Mouse (Mus musculus): ENCODE results near the gene Gldn.
A peak's percentile ranks its signal among the peaks of the same experiment; 100 is the strongest.

The Gldn gene

DNA sequence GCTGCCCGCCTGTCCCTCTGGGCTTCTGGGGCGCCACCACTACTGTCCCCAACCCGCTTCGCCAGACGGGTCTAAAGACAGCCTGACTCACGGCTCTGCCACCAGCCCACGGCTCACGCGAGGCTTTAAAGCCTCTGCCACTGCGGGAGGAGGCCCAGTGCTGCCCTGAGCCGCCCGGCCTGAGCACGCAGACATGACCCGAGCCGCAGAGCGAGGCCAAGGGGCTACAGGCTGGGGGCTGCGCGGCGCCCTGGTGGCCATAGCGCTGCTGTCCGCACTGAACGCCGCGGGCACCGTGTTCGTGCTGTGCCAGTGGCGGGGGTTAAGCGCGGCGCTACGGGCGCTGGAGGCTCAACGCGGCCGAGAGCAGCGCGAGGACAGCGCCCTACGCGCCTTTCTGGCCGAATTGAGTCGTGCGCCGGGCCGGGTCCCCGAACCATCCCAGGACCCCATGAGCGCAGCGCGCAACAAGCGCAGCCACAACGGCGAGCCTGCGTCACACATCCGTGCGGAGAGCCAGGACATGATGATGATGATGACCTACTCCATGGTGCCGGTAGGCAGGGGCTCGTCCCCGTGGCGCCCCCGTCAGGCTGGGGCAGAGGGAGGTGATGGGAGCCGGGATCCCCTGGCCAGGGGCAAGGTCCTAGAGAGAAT, at the start of gene Gldn:
Gene Gldn, plus strand, starts transcription at position 156 of the 657 bp plus-strand sequence.
- peak; percentile 12 for DNase-seq

DNA sequence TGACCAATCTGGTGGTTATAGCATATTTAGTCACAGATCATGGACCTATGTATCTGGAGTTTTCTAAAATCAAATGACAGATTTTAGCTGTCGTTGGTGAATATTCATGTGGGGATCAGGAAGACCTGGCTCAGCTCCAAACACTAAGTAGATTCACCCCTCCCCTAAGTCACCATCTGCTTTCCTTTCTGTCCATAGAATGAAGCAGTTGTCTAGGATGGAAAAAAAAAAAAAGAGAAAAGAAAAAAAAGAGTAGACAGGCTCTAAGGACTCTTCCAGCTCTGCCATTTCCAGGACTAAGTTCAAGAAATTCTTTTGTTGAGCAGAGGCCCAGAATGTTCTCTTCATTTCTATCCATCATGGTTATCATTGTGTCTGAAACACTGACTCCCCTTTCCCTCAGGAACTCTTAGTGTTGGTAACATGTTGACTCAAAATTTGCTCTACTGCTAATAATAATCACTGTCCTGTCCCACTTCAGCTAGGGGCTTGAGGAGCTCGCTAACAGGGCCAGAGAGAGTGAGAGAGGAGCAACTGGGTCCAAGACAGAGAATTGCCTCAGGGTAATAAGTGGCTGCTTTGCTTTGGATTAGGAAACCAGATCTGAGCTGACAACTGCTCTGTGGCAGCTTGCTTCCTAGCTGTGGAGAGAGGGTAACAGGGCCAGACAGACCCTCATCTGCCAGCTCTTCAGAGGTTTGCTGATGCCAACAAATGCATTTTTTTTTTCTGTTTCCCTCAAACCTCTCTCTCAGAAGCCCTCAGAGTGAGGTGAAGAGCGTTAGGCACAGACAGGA, 41.2 kb upstream of the Gldn start:
- DNase-seq = no peak

DNA sequence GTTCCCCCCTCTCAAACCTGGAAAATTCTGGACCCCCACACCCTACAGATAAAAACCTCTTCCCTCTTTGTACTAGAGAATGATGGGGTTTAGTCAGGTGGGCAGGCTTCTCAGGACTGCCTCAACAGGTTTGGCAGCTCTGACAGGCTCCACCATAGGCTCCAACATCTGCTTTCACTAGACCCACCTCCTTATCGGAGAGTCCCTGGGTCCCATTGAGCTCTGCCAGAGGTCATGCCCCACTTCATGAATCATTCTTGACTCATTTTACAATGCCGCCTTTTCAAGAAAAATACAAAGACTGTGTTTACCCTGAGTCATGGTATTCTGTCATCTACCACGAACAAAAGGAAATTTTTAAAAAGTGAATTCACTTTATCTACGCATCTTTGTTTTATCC, 21.5 kb upstream of the Gldn start:
- DNase-seq = no peak

DNA sequence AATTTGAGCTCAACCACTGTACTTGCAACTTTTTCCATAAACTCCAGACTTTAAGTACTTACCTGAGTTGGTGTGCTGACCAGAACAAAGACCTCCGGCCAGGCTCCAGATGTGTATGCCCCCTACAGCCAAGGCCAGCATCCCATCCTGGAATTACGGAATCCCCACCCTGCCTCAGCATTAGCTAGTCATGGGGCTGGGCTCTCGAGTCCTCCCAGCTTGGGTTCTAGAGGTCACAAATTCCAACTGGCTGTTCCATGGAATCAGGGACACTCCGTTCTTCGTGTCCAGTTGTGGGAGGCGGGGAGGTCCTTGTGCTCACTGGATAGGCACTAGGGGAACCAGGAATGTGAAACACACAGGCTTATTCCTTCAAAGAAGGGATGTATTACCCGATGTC, 18.3 kb upstream of the Gldn start, which contains the start of gene Cyp19a1:
Gene Cyp19a1, minus strand, starts transcription at position 101 of the 400 bp plus-strand sequence.
- no peak for DNase-seq

DNA sequence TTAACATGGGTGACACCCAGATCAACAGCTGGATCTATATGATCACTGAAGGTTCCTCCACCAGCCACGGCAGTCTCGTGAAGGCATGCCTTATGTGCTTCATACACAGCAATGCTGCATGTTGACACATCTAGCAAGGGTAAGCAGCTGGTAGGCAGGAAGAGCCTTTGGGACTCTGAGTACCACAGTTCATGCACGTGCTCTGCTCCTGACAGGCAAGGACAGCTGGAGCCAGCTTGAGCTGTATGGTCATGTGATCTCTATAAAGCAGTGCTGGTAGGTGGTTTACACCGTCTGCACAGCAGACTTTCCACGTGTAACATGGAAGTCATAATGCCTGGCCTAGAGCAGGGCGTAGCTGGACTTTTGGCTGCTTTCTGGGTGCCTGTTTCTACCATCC, 16.3 kb upstream of the Gldn start:
- DNase-seq = no peak

DNA sequence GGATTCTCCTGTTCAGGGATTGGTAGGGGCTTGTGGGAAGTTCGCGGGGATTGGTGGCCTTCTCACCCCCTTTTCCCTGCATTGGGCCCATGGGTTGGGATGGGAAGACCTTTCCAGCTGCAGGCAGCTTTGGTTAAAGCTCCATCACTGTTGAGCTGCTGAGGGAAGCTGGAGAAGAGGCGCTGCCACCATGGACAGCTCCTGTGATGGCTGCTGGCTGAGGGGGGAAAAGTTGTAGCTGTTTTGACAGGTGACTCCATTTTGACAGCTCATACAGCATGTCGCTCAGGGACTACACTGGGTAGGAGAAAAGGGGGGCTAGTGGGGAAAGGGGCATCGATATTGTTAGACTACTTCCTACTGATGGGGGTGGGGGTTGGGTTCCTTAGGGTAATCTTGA, 15.4 kb upstream of the Gldn start:
- DNase-seq = peak; percentile 45

DNA sequence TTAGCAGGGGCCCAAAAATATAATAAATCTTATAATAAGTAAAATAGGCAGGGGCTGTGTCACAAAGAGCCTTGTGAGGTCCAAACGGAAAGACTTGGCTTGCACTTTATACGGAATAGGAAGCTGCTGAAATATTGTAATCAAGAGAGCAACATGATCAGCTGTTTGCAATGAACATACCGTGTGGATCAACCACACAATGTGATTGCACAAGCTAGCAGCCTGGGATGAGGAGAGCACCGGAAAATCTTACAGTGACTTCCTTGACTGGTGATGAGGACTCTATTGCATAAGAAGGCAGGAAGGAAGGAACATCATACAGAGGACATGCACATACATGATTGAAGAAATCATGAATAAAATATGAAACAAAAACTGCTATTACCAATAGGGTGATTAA, 11.0 kb upstream of the Gldn start:
- no peak for DNase-seq

DNA sequence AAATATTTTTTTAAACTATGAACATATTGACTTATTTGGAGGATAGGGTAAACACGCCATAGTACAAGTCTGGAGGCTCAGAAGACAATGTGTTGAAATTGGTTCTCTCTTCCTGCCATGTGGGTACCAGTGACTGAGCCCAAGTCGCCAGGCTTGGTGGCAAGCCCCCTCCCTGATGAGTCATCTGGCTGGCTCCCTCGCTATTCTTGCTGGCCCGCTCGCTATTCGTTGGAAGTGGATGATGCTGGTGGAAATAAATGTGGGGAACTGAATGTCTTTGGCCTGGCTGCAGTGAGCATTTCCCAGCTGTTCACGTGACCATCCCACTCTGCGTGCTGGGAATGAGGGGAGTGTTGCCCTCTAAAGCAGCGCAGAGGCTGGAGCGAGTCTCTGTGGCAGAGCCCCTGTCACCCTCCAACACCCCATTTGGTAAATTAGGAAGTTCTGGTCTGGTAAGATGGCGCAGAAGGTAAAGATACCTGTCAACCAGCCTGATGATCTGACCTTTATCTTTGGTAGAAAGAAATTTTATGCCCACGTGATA, 7.2 kb upstream of the Gldn start:
- no peak for DNase-seq

DNA sequence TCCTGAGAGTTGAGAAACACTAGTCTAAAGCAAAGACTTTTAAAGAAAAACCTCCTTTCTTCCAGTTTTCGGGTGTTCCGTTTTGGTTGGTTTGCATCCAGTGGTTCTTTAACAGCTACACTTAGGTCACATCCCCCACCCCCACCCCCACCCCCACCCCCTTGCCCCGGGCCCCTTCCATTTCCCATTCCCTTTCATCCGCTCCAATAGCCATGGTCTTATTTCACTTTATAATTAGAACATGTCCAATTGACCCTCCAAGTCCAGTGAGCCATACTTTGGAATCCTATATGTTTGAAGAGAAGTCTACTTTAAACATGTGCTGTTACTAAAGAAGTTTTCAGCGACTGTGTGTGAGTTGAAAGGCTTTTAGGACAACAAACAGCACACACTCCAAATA, 1.5 kb downstream of the Gldn start:
- DNase-seq = no peak

DNA sequence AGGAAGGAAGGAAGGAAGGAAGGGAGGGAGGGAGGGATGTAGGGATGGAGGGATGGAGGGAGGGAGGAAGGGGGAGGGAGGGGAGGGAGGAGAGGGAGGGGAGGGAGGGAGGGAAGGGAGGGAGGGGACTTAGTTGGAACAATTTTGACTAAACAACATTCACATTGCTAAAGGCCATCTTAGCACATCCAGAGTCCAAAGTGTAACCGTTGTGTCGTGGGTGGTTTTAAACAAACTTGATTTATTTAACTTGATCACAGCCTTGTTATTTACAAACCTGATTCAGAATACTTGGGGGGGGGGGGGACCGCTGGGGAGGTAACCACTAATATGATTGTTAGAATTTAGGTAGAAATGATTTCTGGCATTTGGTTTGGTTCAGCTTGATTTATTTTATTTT, 13.1 kb downstream of the Gldn start:
- DNase-seq = no peak

DNA sequence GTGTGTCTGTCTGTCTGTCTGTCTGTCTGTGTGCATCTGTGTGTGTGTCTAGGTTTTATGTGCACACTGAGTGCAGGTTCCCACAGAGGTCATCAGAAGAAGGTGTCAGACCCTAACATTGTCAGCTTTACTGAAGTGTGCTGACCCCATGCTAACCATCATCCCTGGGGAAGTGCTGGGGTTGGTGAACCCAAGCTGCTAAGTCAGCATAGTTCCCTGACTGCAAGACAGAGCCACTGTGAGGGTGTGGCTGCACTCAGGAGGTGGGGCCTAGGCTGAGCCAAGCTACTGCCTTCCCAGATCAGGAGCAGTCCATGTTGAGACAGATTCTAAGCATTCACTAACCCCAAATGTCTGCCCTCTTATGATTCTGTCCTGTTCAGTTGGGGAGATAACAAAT, 13.5 kb downstream of the Gldn start:
- peak; percentile 14 for DNase-seq

DNA sequence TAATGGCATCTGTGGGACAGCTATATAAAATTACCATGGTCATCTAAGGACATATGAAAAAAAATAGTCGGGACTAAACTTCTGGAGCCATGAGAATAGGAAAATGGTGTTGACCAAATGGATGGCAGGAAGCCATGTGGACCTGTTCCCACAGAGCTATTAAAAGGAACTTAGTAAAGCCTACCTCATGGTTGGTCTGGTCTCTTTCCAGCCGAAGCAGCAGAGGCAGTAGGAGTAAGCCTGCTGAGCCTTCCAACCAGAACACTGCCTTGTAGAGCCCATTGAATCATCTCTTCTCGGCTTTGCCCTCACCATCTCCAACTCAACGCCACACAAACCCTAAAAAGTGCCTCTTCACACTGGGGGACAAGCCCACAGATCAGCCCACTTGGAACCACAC, 15.0 kb downstream of the Gldn start:
- DNase-seq = no peak

DNA sequence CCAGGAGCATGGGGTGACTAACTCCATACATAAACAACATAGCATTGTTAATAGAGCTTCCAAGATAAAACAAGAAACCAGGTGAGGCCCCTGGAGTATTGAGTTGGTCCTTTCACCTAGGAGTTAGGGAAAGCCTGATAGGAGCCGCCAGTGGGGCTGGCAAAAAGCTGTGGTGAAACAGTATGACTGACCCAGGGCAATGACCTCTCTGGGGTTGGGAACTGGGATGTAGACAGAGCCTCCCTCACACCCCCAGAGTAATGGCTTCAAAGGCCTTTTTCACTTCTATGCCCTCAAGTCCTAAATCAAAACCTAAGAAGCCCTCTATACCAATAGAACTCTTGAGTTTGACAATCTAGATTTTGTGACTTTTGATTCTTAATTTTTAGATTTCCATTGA, 21.9 kb downstream of the Gldn start:
- no peak for DNase-seq

DNA sequence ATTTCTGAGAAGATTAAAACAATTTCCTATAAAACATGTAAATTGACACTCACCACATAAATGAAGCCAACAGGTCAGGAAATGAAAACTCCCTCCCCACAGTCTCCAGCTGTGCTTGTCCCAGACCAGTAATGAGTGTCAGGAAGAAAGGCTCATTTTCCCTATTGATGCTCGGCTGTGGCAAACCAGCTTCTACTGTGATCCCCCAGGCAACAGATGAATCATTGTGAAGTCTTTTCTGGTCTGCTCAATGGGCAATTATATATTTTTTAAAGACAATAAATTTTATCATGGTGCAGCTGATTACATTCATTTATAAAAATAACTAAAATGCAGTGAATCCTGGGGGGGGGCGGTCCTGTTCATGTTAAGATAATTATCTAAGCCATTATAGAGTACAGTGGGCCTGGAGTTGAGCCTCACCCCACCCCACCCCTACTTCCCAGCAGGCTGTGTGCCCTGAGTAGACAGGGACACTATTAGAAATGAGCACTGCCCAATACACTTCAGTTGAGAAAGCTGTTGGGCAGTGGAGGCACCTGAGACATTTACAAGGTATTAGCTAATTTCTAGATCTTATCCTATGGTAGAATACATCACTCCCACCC, 22.6 kb downstream of the Gldn start:
- no peak for DNase-seq

DNA sequence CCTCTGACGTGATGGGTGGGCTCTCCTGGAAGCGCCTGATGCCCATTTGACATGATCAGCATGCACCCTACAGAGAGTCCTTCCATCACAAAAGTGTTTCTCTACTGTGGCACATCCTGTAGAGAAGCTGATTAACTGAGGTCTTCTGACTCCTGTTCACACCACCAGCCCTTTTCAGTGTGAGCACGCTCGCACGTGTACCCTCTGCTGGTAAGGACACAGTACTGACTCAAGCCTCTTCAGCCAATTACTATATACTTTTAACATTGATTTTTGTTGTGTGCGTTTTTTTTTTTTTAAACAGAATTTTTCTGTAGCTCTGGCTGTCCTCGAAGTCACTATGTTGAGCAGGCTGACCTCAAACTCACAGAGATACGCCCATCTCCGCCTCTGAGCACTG, 30.1 kb downstream of the Gldn start:
- DNase-seq = no peak

DNA sequence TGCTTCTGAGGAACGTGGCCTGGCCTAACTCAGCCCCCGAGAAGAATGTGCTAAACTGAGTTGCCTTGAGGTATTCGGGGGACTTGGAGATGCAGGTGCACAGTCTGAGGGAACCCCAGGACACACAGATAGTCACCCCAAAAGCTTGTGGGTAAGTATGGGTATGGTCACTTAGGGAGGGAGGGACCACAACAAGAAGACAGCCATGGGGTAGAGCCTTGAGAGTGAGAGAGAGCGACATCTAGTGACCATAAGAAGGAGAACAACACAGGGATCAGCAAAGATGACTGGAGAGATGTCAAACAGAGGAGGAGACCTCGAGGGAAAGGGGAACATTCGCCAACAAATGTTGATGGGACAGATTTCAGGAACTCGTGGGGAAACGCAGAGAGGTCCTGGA, 37.2 kb downstream of the Gldn start:
- no peak for DNase-seq

DNA sequence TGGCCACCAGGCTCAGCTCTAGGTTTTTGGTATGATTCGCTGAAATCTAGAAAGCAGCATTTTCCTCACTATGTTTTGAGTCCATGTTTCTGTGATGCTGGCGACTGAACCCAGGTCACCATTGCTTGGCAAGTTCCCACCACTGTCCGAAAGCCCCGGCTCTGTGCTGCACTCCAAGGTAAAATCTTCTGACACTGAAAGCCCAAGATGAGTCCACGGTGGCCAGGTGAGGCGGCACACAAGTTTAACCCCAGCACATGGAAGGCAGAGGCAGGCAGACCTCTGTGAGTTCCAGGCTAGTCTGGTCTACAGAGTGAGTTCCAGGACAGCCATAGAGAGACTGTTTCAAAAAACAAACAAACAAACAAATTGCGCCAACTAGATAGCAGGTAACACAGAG, 42.9 kb downstream of the Gldn start:
- DNase-seq = no peak

DNA sequence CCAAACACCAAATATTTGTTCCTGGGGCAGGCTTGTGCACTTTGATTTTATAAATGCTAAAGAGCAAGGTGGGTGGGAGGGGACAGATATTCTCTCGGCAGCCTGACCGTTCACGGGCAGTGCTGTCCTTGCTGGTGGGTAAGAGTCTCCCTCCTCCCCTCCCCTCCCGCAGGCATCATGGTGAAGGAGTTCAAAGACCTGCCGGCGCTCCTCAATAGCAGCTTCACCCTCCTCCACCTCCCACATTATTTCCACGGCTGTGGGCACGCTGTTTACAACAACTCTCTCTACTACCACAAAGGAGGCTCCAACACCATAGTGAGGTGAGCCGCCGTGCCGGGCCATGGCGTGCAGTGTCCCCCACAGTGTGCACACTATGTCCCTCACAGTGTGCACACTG, 49.3 kb downstream of the Gldn start:
- DNase-seq = no peak

DNA sequence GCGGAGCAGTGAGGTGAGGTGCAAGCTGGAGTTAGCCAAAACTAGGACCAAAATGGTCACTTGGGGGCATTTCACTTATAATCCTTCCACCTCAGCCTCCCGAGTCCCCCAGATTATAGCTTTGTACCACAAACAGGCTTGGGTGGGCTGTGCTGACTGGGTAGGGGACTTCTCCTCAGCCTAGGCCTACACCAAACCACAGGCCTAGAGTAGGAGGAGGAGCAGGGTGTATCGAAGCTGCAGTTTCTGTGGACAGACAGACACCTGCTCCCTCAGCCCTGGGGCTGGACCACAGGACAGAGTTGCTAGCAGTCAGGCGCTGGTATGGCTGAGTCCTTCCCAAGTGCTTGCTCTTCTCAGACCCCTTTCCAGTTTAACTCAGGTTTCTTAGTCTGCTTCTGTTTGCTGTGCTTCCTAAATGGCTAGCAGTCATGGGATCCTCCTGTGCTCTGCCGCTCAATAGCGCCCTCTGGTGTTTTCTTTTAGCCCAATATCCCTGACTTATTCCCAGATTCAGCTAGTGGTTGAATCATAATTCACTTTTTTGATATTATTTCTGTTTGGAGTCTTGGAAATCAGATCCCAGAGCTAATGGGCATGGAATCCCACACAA, 50.4 kb downstream of the Gldn start:
- DNase-seq = peak; percentile 71

DNA sequence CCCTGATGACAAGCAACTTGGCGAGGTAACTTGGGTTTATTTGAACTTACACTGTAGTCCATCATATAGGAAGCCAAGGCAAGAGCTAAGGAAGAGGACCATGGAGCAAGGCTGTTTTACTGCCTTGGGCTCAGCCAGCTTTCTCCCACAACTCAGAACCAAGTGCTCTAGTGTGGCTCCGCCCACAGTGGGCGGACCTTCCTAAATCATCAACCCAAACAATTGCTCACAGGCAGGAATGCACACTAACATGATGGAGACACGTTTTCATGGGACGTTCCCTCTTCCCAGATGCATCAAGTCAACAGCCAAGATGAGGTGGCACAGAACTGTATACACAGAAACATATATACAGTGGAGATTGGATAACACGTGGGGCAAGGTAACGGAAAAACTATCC, 55.7 kb downstream of the Gldn start:
- DNase-seq = no peak

DNA sequence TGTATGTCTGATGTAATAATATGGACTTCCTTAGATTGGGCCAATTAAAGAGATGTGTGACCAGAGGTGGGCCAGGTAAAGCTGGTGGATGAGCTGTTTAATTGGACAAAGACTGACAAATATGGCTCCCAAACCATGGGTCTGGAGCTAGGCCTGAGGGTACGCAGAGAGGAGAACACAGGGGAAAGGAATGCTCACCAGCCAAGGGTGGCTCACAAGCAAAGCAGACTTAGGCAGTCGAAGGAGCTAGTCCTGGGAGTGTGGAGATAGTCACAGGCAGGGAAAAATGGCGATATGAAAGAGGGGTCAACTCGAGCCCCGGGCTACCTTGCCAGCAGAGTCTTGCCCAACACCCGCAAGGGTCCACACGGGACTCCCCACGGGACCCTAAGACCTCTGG, 70.5 kb downstream of the Gldn start:
- no peak for DNase-seq

All from kidney, postnatal 10 days (tissue).